Comparison of ENCODE assay signal across 10 mouse cellular contexts in the genomic region with DNA sequence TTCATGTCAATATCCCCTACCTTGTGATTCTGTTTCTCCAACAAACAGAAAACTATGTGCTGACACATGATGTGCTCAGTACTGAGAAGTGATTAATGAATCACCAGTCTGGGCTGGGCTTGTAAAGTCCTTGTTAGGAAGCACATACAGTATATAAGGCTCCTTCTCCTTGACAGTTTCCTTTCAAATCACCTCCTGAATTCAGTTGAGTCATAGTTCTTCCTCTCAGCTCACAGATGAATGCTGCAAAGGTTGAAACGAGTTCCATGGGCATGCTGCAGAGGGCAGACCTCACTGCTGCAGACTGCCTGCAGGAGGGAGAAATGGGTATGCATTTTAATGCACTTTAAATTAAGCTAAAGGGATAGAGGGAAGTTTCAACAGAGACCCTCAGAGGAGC. TPM values are rescaled to one million over a fixed set of nuclear protein-coding genes. Genes with fewer than 3 reads are reported as not detected.
A peak's percentile ranks its signal among the peaks of the same experiment; 100 is the strongest.
DNase-seq lines count a peak whose midpoint lies in the region; TF ChIP-seq lines count a peak whose summit lies in the region.
"Had no signal": no experiment of that assay in that cellular context is flagged by ENCODE, and none has a peak within 500 bp of the region (broad histone marks: within the 10 kb centered on the region; RNA-seq: fewer than 3 reads in every experiment).

A gene (plus strand): TSS at position 180 of the 400 bp plus-strand sequence.

- H3K36me3 ChIP-seq in CH12.LX (replicated peaks in 1 of 2; ENCODE audit: control insufficient read depth in 1 of 2, insufficient read depth in 1 of 2, low read length in 1 of 2): no peaks in the 10 kb centered on the region
- H3K36me3 ChIP-seq: heart, embryonic 13.5 days; limb, embryonic 15.5 days; midbrain, embryonic 15.5 days had no signal

- no peaks in the 10 kb centered on the region for H3K9me3 ChIP-seq in CH12.LX (replicated peaks; ENCODE audit: low read length)
- H3K9me3 ChIP-seq: heart, embryonic 13.5 days; limb, embryonic 15.5 days; midbrain, embryonic 15.5 days had no signal

- intact Hi-C loops in left cerebral cortex, adult 2 months (cut with DNase I): no loop called here
- intact Hi-C loops in left cerebral cortex, postnatal 36 days (cut with DNase I): no loop called here
- intact Hi-C loops in gastrocnemius, postnatal 36 days (cut with DNase I): no loop called here

- H3K27ac ChIP-seq in left cerebral cortex, adult 2 months: no peak within 1 kb of the TSS
- no peak within 1 kb of the TSS for H3K27ac ChIP-seq in CH12.LX (ENCODE audit: insufficient read depth, low read depth)
- no peak within 1 kb of the TSS for H3K27ac ChIP-seq in cerebellum, adult 2 months (ENCODE audit: insufficient read depth, low read length)
- H3K27ac ChIP-seq: heart, embryonic 13.5 days; limb, embryonic 15.5 days; midbrain, embryonic 15.5 days had no signal

- no peak within 1 kb of the TSS for H3K9ac ChIP-seq in CH12.LX (ENCODE audit: insufficient read depth, low read depth)
- H3K9ac ChIP-seq: heart, embryonic 13.5 days; limb, embryonic 15.5 days; midbrain, embryonic 15.5 days had no signal

- no peak for DNase-seq in left cerebral cortex, adult 2 months (ENCODE audit: extremely low spot score in 1 of 2, low spot score in 2 of 2)
- no peak for DNase-seq in left cerebral cortex, postnatal 36 days (ENCODE audit: low spot score in 2 of 2)
- DNase-seq in CH12.LX (ENCODE audit: extremely low read depth): peak; percentile 15
- peak; percentile 3 for DNase-seq in brain, embryonic 14.5 days (ENCODE audit: low read depth)
- DNase-seq in large intestine, adult 2 months (ENCODE audit: low read depth, low spot score): no peak
- no peak for DNase-seq in gastrocnemius, postnatal 36 days
- DNase-seq in cerebellum, adult 2 months: no peak

- no peak for TF ChIP-seq EP300 in CH12.LX (IDR thresholded peaks at IDR 0.05; ENCODE audit: low read length)

- TF ChIP-seq POLR2A in CH12.LX (IDR thresholded peaks at IDR 0.05; ENCODE audit: low read depth, low read length): no peak
- no peak for TF ChIP-seq POLR2A in brain, embryonic 14.5 days (IDR thresholded peaks at IDR 0.05; ENCODE audit: borderline replicate concordance, extremely low read depth, insufficient read depth, insufficient read length, poor library complexity, severe bottlenecking)
- TF ChIP-seq POLR2A in cerebellum, adult 2 months (IDR thresholded peaks at IDR 0.05; ENCODE audit: borderline replicate concordance, insufficient read depth, low read length): no peak

- H3K4me2 ChIP-seq in CH12.LX (ENCODE audit: insufficient read depth, low read depth, poor library complexity, severe bottlenecking): no peak within 1 kb of the TSS
- H3K4me2 ChIP-seq: heart, embryonic 13.5 days; limb, embryonic 15.5 days; midbrain, embryonic 15.5 days had no signal

- WGBS in large intestine, adult 2 months: 5% methylated on average over 1 of the region's 1 CpGs
- WGBS in cerebellum, adult 2 months: 3% methylated on average over 1 of the region's 1 CpGs

- TF ChIP-seq RAD21 in CH12.LX (IDR thresholded peaks at IDR 0.05; ENCODE audit: low read depth, low read length): peak; percentile 44

- H3K79me2 ChIP-seq in CH12.LX (replicated peaks; ENCODE audit: control insufficient read depth, extremely low read depth, insufficient read depth, poor library complexity, severe bottlenecking): no peaks in the 10 kb centered on the region

- TF ChIP-seq CTCF in left cerebral cortex, adult 2 months (IDR thresholded peaks at IDR 0.05): peak; percentile 25
- peak in 1 of 2 experiments; percentile 59; a peak in 2 of 4 replicates for TF ChIP-seq CTCF in CH12.LX (conservative IDR thresholded peaks at IDR 0.05 in 1 of 2, IDR thresholded peaks at IDR 0.05 in 1 of 2; ENCODE audit: low read depth in 2 of 2, low read length in 2 of 2)
- TF ChIP-seq CTCF in brain, embryonic 14.5 days (IDR thresholded peaks at IDR 0.05; ENCODE audit: borderline replicate concordance, extremely low read depth, insufficient read depth, insufficient read length): 0 out of 2 replicates have a peak, but pooled peaks have one; percentile 7
- TF ChIP-seq CTCF in cerebellum, adult 2 months (IDR thresholded peaks at IDR 0.05; ENCODE audit: borderline replicate concordance, insufficient read depth, low read depth, low read length): no peak

- in situ Hi-C loops in CH12.LX (cut with MboI; ENCODE audit: low pct_ligation_motif_present, low pct_unique_long_range_greater_than_20kb, low sequenced_read_pairs): no loop called here

- no peak within 1 kb of the TSS for H3K4me3 ChIP-seq in left cerebral cortex, adult 2 months
- H3K4me3 ChIP-seq in CH12.LX (replicated peaks in 1 of 3; ENCODE audit: low read depth in 2 of 3, low read length in 2 of 3, poor library complexity in 1 of 3): no peak within 1 kb of the TSS
- no peak within 1 kb of the TSS for H3K4me3 ChIP-seq in cerebellum, adult 2 months (replicated peaks; ENCODE audit: insufficient read depth, low read depth, low read length)
- H3K4me3 ChIP-seq: heart, embryonic 13.5 days; limb, embryonic 15.5 days; midbrain, embryonic 15.5 days had no signal

- dilution Hi-C loops in CH12.LX (cut with MboI; ENCODE audit: extremely low pct_ligation_motif_present, extremely low pct_unique_long_range_greater_than_20kb, low sequenced_read_pairs): no loop called here

- H3K4me1 ChIP-seq in CH12.LX (ENCODE audit: control insufficient read depth in 1 of 2, insufficient read depth in 2 of 2): 0 out of 4 replicates have a peak, but pooled peaks cover 2 to 5% of the 10 kb centered on the region in 2 experiments
- H3K4me1 ChIP-seq in cerebellum, adult 2 months (ENCODE audit: control insufficient read depth, insufficient read depth, low read length): no peaks in the 10 kb centered on the region
- H3K4me1 ChIP-seq: heart, embryonic 13.5 days; limb, embryonic 15.5 days; midbrain, embryonic 15.5 days had no signal

- no peaks in the 10 kb centered on the region for H3K27me3 ChIP-seq in CH12.LX (replicated peaks)
- H3K27me3 ChIP-seq in cerebellum, adult 2 months (ENCODE audit: control insufficient read depth, insufficient read depth, low read length): no peaks in the 10 kb centered on the region
- H3K27me3 ChIP-seq: heart, embryonic 13.5 days; limb, embryonic 15.5 days; midbrain, embryonic 15.5 days had no signal

TF ChIP-seq in CH12.LX, 34 proteins besides CTCF, POLR2A, EP300 and RAD21:
- no peak for TF ChIP-seq GABPA (IDR thresholded peaks at IDR 0.05; ENCODE audit: insufficient replicate concordance, low read depth, low read length)
- peak; percentile 63 for TF ChIP-seq SMC3 (IDR thresholded peaks at IDR 0.05; ENCODE audit: low read depth, low read length)

RNA-seq across cellular contexts. Expression of the gene that starts here (rescaled TPM):
- total RNA-seq in left cerebral cortex, adult 2 months (2021): under 1 TPM in 1 of 2 experiments, not detected in 1; 0.42 TPM
- total RNA-seq in left cerebral cortex, postnatal 36 days (2021): not detected
- not detected in 2 replicates for total RNA-seq in CH12.LX (2012; rRNA removed)
- not detected in 2 replicates for total RNA-seq in CH12.LX (2014; rRNA removed)
- not detected in 2 replicates for polyA plus RNA-seq in CH12.LX (2012; ENCODE audit: insufficient read length, low read depth)
- polyA plus RNA-seq in brain, embryonic 14.5 days (2012; rRNA removed): not detected in 2 replicates
- polyA plus RNA-seq in large intestine, adult 2 months (2012; rRNA removed): 252 and 368 TPM in 2 replicates
- total RNA-seq in gastrocnemius, postnatal 36 days (2021): not detected
- 0.34 TPM in 1 of 2 replicates, not detected in the other for polyA plus RNA-seq in cerebellum, adult 2 months (2012; rRNA removed)
- polyA plus RNA-seq: heart, embryonic 13.5 days; limb, embryonic 15.5 days; midbrain, embryonic 15.5 days had no signal

Comparison
In these comparisons a context has a peak if more than half of its experiments do, and no peak if none do; other contexts are left out.
1. RNA of the gene that starts here (polyA plus RNA-seq): 252 to 368 TPM in large intestine, adult 2 months; 0.34 TPM in cerebellum, adult 2 months, not detected in CH12.LX and not detected in brain, embryonic 14.5 days; every median in the first group is over 100 times any median in the second.
2. Peak in DNase-seq in CH12.LX; RNA of the gene not detected or under 1 TPM.
3. Peak in DNase-seq in brain, embryonic 14.5 days; RNA of the gene not detected or under 1 TPM.